Mouse (Mus musculus): Measurements from ENCODE around the gene Tmem108.
"Not testable (repeated sequence)": the region's sequence is repeated elsewhere in the genome, so short reads cannot be mapped to it uniquely, and the experiment has no call there.

Tmem108 gene

GRCm38 (mm10) chr9:103679234-103679633, 82.4 kb downstream of the Tmem108 start:
- DNase-seq (ENCODE audit: low spot score), result no peak

- no peak for DNase-seq (ENCODE audit: low spot score)
Measured at GRCm38 (mm10) chr9:103678531-103679060, 83.0 kb downstream of the Tmem108 start.

GRCm38 (mm10) chr9:103677811-103678210, 83.8 kb downstream of the Tmem108 start:
- no peak for DNase-seq (ENCODE audit: low spot score)

- no peak for DNase-seq (ENCODE audit: low spot score)
Measured at GRCm38 (mm10) chr9:103675721-103676480, 85.7 kb downstream of the Tmem108 start.

GRCm38 (mm10) chr9:103672881-103673280, 88.8 kb downstream of the Tmem108 start:
- no peak for DNase-seq (ENCODE audit: low spot score)

- DNase-seq (ENCODE audit: low spot score), result not testable (repeated sequence)
Measured at GRCm38 (mm10) chr9:103670592-103671113, 91.0 kb downstream of the Tmem108 start.

GRCm38 (mm10) chr9:103668830-103669229, 92.8 kb downstream of the Tmem108 start:
- DNase-seq (ENCODE audit: low spot score), result no peak

GRCm38 (mm10) chr9:103665817-103666216, 95.8 kb downstream of the Tmem108 start:
- no peak for DNase-seq (ENCODE audit: low spot score)

- DNase-seq (ENCODE audit: low spot score), result no peak
Measured at GRCm38 (mm10) chr9:103664151-103664550, 97.5 kb downstream of the Tmem108 start.

- DNase-seq (ENCODE audit: low spot score), result no peak
Measured at GRCm38 (mm10) chr9:103661873-103662272, 99.8 kb downstream of the Tmem108 start.

- no peak for DNase-seq (ENCODE audit: low spot score)
Measured at GRCm38 (mm10) chr9:103657981-103658380, 103.7 kb downstream of the Tmem108 start.

- DNase-seq (ENCODE audit: low spot score), result no peak
Measured at GRCm38 (mm10) chr9:103657183-103657975, 104.3 kb downstream of the Tmem108 start.

- DNase-seq (ENCODE audit: low spot score), result no peak
Measured at GRCm38 (mm10) chr9:103653995-103654587, 107.5 kb downstream of the Tmem108 start.

- no peak for DNase-seq (ENCODE audit: low spot score)
Measured at GRCm38 (mm10) chr9:103652127-103652882, 109.3 kb downstream of the Tmem108 start.

- no peak for DNase-seq (ENCODE audit: low spot score)
Measured at GRCm38 (mm10) chr9:103646605-103647004, 115.0 kb downstream of the Tmem108 start.

GRCm38 (mm10) chr9:103645724-103646123, 115.9 kb downstream of the Tmem108 start:
- no peak for DNase-seq (ENCODE audit: low spot score)

GRCm38 (mm10) chr9:103642300-103642699, 119.3 kb downstream of the Tmem108 start:
- DNase-seq (ENCODE audit: low spot score), result no peak

GRCm38 (mm10) chr9:103641340-103641739, 120.3 kb downstream of the Tmem108 start:
- DNase-seq (ENCODE audit: low spot score), result no peak

- no peak for DNase-seq (ENCODE audit: low spot score)
Measured at GRCm38 (mm10) chr9:103639413-103639812, 122.2 kb downstream of the Tmem108 start.

GRCm38 (mm10) chr9:103637451-103637850, 124.2 kb downstream of the Tmem108 start:
- no peak for DNase-seq (ENCODE audit: low spot score)

GRCm38 (mm10) chr9:103636847-103637246, 124.8 kb downstream of the Tmem108 start:
- DNase-seq (ENCODE audit: low spot score), result no peak

Data from urinary bladder, postnatal 14 days (tissue).